Mouse (Mus musculus) neural tube, embryonic 10.5 days (tissue): ENCODE results near the gene Hist1h2ac.
"Not testable (repeated sequence)": the region's sequence is repeated elsewhere in the genome, so short reads cannot be mapped to it uniquely, and the experiment has no call there.

ENCODE experiments used
- DNase-seq: peaks from one replicate; pipeline ENCODE4 v3.0.0-alpha.2; 2017; ENCODE audit warnings: low spot score; ENCODE audit errors: extremely low spot score

The Hist1h2ac gene

DNA sequence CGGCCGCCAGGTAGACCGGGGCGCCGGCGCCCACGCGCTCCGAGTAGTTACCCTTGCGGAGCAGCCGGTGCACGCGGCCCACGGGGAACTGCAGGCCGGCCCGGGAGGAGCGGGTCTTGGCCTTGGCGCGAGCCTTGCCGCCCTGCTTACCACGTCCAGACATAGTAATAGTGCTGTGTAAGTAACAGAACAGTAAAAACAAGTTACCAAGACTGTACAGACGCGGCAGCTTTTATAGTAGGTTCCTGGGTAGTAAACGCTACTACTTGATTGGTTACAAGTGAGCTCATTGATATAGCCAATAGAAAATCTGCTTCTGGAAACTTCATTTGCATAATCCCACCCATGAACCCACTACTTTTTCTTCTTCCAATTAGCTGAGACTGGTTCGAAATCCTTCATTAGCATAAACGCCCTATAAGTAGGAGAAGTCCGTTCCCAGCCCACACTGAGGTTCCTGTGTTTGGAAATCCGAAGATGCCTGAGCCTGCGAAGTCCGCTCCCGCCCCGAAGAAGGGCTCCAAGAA lies at the start of gene Hist1h2ac, which contains the start of gene Hist1h2bc:
Gene Hist1h2ac, minus strand, starts transcription at position 194 of the 527 bp plus-strand sequence.
Gene Hist1h2bc, plus strand, starts transcription at position 445 of the 527 bp plus-strand sequence.
- DNase-seq = peak; percentile 81

DNA sequence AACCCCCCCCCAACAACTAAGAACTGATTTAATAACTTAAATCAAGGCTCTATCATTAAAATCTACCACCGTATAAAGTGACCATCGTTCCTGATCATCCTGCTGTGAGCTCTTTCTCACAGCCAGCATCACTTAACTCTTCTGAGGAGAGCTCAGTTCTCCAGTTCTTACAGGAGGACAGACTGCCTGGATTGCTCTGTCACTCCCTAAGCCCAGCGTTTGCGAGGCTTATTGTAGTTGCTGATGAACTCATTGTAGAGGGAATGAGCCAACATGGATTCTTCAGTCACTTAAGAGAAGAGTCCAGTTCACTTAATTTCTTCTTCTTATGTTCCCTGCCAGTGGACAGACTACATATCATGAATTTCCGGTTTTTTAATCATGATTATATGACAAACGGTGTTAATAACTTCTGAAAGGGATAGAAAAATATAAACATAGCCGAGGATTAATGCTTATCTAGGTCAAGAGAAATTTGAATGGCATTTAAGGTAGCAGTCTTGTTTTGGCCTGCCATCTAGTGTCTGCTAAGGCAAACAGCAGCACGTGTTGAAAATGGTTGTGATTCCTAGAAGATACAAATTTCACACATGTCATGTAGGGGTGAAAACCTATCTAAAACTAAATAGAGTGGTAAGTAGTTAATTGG lies 48.5 kb upstream of the Hist1h2ac start:
- DNase-seq = no peak

DNA sequence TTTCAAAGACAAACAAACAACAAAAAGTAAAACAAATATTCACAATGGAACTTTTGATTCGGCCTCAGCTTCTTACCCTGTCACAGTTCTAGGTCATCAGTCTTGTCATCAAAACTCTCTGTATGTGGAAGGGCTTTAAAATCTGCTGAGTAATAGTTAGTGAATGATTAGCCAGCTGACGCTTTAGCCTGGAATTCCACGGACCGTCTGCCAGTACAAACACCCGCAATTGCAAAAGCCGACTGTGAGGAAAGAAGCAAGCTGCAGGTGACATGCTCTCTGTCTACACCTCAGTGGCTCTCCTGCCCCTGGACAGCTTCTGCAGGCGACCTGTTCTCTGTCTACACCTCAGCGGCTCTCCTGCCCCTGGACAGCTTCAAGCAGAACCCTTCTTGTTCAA lies 46.7 kb upstream of the Hist1h2ac start:
- DNase-seq = peak; percentile 8

DNA sequence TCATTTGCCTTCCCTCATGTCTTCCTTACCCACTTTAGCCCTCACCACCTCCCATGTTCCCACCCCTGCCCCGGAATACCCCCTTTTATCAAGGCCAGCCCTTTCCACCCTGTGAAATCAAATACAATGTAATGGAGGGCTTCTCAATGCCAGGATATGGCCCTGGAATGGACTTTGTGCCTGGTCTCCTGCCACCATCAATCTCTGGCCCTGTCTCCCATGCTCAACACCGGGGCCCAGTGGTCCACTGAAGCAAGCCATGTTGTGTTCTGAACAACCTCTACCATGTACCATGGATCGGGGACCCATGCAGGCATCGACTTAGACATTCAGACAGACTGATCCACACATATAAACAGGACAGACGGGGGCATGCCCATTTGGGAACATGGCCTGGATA lies 46.0 kb upstream of the Hist1h2ac start:
- DNase-seq = peak; percentile 10

DNA sequence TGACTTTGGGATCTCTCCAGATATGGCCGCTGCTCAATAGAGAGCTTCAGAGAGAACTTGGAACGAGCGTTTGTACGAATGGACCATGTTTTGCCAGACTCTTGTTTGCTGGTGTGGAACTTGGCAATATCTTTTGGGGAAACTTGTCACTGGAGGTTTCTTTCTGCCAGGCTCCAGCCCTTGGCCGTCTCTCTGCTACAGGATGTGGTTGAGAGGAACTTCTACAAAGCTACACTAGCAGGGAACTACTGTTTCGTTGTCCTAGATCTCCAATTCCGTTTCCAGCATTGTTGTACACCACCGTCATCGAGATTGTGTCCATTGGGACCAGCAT lies 45.4 kb upstream of the Hist1h2ac start:
- no peak for DNase-seq

DNA sequence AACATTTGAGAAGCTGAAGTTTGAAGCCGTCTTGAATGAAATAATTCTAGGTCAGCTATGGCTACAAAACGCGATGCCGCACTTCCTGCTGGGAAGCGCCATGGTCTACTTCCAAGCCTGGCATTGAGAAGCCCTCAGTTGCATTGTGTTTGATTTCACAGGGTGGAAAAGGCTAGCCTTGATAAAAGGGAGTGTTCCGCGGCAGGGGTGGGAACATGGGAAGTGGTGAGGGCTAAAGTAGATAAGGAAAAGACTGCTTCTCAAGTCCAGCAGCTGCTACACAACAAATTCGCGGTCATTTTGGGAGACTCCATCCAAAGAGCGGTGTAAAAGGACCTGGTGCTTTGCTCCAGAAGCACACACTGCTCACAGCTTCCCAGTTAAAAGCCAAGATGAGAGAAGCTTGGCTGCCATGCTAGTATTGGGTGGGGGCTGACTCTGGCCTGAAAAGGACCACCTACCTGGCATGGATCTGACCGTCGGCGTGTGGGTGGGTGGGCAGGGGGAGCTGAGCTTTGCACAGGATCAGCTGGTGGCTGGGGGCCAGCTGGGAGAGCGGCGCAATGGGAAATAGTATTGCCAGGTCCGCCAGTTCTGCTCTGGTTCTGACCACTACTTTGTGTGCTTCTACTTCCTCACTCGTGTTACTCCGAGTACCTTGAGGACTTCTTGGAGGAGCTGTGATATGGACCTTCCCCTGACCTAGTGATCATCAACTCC lies 44.9 kb upstream of the Hist1h2ac start:
- DNase-seq = peak; percentile 11

DNA sequence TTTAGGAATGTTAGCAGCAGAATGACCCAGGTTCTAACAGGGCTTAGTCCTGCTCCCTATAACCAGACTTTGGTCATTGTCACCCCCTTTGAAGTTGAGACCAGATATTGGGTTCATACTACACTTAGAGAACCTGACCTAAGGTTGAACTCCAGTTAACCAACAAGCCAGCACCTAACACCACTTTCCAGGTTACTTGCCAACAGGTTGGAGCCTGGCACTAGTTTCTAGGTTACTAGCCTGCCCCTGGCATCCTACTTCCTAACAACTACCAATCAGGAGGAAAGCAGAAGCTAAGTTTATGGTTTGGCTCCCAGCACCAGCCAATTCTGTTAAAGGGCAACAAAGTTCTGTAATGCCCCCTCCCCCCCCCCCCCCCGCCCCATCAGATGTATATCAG lies 41.5 kb upstream of the Hist1h2ac start:
- DNase-seq = no peak

DNA sequence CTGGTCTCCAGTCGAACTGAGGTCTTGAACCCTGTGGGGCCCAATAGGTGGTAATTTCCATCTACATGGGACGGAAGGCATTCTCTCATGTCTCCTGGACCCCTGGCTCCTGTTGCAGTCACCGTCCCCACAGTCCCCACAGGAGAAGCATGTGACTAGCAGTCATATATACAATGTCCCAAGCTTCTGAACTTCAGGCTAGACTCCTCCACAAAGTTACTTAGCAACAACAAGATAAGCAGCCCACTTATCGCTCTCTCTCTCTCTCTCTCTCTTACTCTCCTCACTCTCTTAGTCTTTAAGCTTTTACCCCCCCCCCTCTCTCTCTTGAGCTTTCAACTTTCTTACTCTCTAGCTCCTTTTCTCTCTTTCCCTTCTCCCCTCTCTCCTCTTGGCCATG lies 40.5 kb upstream of the Hist1h2ac start:
- no peak for DNase-seq

DNA sequence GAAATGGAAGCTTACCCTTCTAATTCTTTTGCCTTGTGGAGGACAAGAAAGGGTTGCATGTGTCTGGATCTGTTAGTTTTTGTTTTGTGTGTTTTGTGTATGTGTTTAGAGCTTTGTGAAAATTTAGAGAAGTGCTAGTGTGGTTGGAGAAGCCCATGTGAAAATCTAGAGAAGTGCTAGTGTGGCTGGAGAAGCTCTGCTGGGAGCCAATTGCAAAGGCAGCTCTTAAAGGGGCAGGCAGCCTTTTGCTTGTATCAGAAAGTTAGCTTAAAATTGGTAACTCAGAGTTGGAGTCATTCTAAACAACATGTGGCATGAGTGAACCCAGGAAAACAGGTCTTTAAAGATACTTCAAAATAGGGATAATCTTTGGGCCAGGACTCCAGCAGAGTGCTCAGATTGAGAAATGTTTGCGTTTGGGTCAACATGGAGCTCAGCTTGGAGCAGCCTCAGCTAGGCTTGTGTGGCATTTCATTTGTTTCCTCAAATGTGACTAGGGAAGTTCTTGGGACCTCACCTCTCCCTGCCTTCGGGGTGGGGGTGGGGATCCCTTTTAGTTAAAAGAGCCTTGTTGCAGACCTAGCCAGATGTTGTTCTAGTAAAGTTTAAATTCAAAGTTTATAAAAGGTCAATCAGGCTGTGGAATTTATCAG lies 34.0 kb upstream of the Hist1h2ac start:
- peak; percentile 11 for DNase-seq

DNA sequence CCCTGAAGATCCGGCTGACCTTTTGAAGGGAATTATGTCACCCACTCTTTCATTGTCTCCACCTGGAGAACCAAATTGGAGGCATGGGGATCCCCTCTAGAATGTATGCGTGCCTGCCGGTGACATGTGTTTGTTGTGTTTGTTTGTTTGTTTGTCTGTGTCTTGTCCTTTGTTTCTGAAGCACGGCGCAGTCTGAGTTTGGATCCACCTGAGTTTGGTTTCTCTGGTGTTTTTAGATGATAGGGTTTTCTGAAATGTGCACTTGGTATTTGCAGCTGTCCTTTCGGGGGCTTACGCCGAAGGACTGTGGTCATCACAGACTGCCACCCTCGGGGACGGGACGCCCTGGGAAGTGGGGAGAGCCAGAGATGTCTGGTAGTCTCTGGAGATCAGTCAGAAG lies 33.4 kb upstream of the Hist1h2ac start:
- peak; percentile 11 for DNase-seq

DNA sequence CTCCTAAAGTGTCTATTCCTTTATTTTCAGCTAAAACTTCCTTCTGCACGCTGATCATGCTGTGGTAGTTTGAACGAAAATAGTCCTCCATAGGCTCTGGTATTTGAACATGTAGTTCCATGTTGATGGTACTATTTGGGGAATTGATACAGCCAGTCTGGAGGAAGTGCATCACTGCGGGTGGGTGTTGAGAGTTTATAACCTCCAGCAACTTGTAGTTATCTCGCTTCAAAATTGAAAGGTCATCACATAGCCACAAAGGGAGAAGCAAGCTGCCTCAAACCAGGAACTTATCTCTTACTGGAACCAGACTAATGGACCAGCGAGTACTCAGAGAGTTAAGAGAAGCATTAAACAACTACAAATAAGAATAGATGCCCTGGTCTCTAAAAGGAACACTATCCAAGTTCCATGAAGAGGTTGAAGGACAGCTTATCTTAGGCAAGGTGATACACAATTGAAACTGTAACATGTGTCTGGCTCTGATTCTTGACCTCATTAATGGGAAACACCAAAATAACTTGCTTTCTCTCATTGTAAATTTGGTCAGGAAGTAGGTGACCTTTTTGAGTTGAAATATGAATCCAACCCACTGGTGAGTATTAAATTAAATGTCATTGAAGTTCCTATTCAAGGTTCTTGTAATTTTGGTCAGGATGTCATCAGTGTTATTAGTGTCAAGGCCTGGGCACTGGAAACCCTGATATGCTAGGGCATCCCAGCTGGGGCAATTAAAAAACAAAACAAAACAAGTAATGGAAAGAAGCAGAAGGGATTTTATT lies 32.7 kb upstream of the Hist1h2ac start:
- DNase-seq = no peak

DNA sequence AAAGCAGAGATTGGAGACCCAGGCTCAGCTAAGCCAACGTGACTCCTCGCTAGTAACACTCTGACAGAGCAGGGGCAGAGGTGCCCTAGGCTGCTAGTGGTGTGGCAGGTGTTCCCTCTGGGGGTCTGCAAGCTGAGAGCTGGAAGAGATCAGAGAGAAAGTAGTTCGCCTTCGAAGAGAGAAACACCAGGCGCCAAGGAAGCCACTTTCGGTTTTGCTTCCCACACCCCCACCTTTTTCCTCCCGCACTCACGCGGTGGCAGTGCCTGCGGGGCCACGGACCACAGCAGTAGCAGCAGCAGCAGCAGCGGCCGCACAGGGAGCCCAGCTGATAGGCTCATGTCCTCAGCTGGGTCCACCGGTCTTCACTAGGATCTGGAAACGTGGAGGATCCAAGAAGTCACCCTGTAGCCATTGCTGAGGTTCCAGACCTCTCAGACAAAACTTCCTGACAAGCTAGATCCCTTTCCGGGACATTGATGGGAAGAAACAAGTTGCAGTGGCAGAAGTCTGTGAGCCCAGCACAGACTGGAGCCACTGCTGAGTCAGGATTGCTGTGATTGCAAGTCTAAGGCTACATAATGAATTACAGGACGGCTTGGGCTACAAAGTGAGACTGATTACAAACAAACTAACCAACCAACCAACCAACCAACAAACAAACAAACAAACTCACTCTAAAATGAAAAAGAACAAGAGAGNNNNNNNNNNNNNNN lies 26.8 kb upstream of the Hist1h2ac start, which contains the start of gene Hfe:
Gene Hfe, minus strand, starts transcription at position 481 of the 716 bp plus-strand sequence.
- peak; percentile 50 for DNase-seq

DNA sequence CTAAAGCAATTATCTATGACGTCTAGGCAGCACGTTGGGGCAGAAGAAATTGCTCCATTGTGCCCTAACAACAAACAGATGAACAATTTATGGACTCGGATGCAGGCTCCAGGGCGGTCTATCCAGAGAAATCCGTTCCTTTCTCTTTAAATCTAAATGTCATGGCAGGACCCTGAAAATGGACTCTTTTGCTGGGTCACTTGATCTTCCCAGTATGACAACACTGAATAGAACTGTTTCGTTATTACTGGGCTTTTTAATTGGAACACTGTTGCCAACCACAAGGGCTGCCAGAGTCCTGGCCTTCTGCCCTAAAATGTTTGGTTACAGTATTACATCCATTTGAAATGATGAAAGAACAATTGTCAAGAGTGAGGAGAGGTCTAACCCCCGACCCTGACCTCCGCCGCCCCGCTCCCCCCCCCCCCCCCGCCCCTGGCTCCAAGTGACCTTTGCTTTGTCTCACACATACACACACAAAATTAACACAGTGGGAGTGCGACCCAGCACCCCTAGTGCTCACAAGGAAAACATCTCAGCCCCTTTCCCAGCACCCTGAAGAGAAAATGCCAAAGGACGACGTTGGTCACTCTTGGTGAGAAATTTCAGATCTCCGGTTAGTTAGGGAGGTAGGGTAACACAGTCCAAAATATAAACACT lies 26.1 kb upstream of the Hist1h2ac start:
- DNase-seq = peak; percentile 38

DNA sequence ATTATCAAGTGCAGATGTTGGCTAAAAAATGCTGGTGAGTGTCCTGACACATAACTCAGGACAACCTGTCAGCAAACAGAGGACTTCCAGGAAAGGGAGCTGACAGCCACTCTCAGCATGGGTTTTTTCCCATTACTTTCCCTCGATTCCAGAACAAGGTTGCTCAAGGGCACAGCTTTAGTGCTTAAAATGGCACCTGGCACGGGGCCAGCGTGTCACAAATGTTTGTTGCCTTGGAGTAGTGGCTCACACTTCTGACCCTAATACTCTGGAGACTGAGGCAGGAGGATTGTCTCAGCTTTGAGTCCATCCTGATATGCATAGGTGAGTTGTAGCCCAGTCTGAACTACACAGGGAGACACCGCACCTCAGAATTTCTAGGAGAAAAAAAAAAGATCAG lies 24.9 kb upstream of the Hist1h2ac start:
- no peak for DNase-seq

DNA sequence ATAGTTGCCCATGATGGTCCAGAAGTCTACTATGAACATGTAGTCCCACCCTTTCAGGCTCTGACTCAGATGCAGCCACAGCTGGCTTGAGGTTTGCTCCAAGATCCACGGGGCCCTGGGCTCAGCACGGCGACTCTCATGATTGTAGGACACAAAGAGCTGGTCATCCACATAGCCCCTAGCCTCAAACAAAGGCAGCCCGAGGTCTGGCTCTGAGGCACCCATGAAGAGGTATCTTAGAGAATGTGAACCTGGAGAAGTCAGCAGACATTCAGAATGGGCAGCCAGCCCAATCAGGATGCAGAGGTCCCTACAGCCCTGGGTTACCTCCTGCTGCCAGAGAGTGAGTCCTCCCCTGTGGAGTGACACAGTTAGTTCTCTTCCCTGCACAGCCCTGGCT lies 24.3 kb upstream of the Hist1h2ac start:
- no peak for DNase-seq

DNA sequence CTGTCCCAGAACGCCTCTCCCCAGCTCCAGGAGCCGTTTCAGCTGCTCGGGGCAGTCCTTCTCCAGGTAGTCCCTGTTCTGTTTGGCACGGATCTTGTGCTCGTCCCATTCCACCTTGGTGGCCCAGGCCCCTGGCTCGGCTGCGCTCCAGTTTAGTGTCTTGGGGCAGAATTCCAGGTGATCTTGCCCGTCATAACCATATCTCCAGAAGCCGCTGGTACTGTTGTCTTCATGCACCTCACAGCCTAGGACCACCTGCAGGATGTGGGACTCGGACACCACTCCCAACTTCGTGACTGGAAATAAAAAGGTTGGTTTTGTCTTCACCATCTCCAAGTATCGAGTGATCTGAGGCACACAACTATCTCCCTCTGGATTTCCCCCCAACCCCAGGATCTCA lies 23.0 kb upstream of the Hist1h2ac start:
- no peak for DNase-seq

DNA sequence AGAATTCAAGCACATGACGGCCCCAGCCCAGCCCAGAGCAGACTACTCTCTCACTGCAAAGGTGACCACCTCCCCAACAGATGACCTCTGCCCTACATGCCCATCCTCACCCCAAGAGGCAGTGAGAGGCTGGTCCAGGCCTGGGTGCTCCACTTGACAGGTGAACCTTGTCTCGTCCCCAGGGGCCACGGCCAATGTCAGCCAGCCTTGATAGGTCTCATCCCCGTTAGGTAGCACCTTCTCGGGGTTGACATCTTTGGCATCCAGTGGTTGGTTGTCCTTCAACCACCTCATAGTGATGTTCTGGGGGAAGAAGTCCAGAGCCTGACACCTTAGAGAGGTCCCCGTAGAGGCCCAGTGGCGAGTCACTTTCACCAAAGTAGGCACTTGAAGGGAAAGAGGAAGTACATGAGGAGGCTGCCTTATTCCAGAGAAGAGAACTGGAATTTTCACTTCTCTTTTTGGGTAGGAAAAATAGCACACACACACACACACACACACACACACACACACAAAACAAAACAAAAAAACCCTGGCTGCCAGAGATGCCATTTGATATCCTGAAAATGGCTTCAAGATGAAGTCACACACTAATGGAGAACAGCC lies 22.1 kb upstream of the Hist1h2ac start:
- DNase-seq = no peak

DNA sequence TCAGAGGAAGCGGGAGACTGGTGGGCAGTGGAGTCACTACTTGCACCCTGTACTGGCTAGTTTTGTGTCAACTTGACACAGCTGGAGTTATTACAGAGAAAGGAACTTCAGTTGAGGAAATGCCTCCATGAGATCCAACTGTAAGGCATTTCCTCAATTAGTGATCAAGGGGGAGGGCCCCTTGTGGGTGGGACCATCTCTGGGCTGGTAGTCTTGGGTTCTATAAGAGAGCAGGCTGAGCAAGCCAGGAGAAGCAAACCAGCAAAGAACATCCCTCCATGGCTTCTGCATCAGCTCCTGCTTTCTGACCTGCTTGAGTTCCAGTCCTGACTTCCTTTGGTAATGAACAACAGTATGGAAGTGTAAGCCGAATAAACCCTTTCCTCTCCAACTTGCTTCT lies 19.1 kb upstream of the Hist1h2ac start:
- DNase-seq = not testable (repeated sequence)

DNA sequence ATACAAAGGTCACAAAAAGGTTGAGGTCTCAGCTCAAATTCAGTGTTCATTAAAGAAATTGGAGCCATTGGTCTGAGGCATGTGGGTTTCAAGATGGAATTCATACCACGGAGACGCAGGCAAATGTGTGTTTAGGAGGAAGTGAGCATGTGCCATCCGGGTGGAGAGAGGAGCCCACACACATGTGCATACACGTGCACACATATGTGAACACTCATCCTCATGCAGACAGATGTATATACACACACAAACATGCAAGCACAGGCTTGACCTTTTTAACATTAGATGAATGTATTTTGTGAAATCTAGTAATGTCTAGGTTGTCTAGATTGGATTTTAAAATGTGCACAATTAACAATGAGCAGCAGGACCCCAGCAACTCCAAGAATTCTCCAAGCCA lies 18.5 kb upstream of the Hist1h2ac start:
- no peak for DNase-seq
